Mouse (Mus musculus) hindbrain, embryonic 16.5 days (tissue): ENCODE data around the gene Prlh. TPM values are rescaled to one million over a fixed set of nuclear protein-coding genes. Genes with fewer than 3 reads are reported as not detected.

Source experiments
- ATAC-seq: fragments of 200-750 bp; cut with Nextera tagmentation; 2 replicates; pipeline ENCODE4 v1.8.0; 2017; ENCODE audit warnings: moderate TSS enrichment, moderate library complexity
- H3K27ac ChIP-seq: fragments of 300-500 bp; sonication (generic); 2 replicates; pipeline ENCODE4 v1.5.1; 2014; ENCODE audit warnings: low read depth, mild to moderate bottlenecking, control low read depth, low read length, moderate library complexity
- H3K27me3 ChIP-seq: fragments of 300-500 bp; sonication (generic); replicated peaks from 2 replicates; pipeline ENCODE4 v1.6.1; 2014; ENCODE audit warnings: low read length; ENCODE audit not compliant: control insufficient read depth, insufficient read depth
- H3K36me3 ChIP-seq: fragments of 300-500 bp; sonication (generic); 2 replicates; pipeline ENCODE4 v1.6.1; 2014; ENCODE audit warnings: mild to moderate bottlenecking, low read length, moderate library complexity, mixed read lengths; ENCODE audit not compliant: control insufficient read depth, insufficient read depth
- H3K4me1 ChIP-seq: fragments of 300-500 bp; sonication (generic); 2 replicates; pipeline ENCODE4 v1.6.1; 2014; ENCODE audit warnings: low read depth, low read length; ENCODE audit not compliant: control insufficient read depth, insufficient read depth
- H3K4me2 ChIP-seq: fragments of 300-500 bp; sonication (generic); 2 replicates; pipeline ENCODE4 v1.6.1; 2014; ENCODE audit warnings: mild to moderate bottlenecking, low read length, control low read depth, moderate library complexity
- H3K4me3 ChIP-seq: fragments of 300-500 bp; sonication (generic); 2 replicates; pipeline ENCODE4 v1.5.1; 2014; ENCODE audit warnings: mild to moderate bottlenecking, low read length, control low read depth, moderate library complexity
- H3K9ac ChIP-seq: fragments of 300-500 bp; sonication (generic); 2 replicates; pipeline ENCODE4 v1.6.1; 2014; ENCODE audit warnings: low read depth, mild to moderate bottlenecking, control low read depth, low read length, moderate library complexity
- H3K9me3 ChIP-seq: fragments of 300-500 bp; sonication (generic); 2 replicates; pipeline ENCODE4 v1.6.1; 2014; ENCODE audit warnings: mild to moderate bottlenecking, low read length, moderate library complexity; ENCODE audit not compliant: control insufficient read depth
- WGBS: fragments of 180-500 bp; shearing (Covaris S2); extraction: QIAGEN DNeasy Blood & Tissue Kit; methylation state at CpG from one replicate; pipeline ENCODE4 v1.1.7; 2014; 5-methylcytosine and 5-hydroxymethylcytosine counted together
- polyA plus RNA-seq: library from polyadenylated mRNA; unstranded; fragments of >200 nt; fragmentation: Nextera tagmentation; extraction: Ambion mirVana; gene quantifications from 2 replicates; pipeline ENCODE4 v1.2.1, GENCODE M21; 2015

Gene Prlh
- polyA plus RNA-seq, 1 experiment from 2014 or later, result not detected

- H3K9me3 ChIP-seq, result peaks cover 7% of the 10 kb centered on the region
- H3K36me3 ChIP-seq, result no peaks in the 10 kb centered on the region
- H3K27me3 ChIP-seq, result no peaks in the 10 kb centered on the region
- H3K4me2 ChIP-seq, result peak within 1 kb of the TSS; percentile 57
- no peak within 1 kb of the TSS for H3K9ac ChIP-seq
- H3K4me3 ChIP-seq, result peak within 1 kb of the TSS; percentile 16; the same call in 1 of the 2 replicates
- peak; percentile 63; the same call in 1 of the 2 replicates for ATAC-seq
- 9% methylated on average over 18 of the region's 18 CpGs for WGBS
- no peak within 1 kb of the TSS for H3K27ac ChIP-seq
- H3K4me1 ChIP-seq, result peaks cover 8% of the 10 kb centered on the region
Measured at GRCm38 (mm10) chr1:90914948-90915569, 37.8 kb upstream of the Prlh start, which contains the start of gene Mlph. TSS of gene Mlph (plus strand) at chr1:90915085.

DNA sequence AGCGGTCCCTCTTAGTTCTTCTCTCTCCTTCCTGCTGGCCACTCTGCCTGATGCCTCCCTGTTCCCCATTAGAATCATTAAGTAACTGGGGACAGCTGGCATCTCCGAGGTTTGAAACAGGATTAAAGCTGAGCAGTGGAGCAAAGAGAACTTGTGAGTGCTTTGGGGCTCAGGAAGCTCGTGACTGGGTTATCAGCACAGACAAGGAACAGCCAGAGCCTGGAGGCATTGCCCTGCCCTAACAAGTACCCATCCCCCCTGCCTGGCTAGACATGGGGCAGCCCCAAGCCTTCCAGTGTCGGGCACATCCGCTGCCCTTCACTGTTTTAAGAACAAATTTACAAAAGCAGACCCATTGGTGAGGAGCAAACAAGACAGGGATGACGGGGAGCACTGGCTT is 35.4 kb upstream of the Prlh start:
- WGBS, result 70% methylated on average over 6 of the region's 6 CpGs
- H3K9me3 ChIP-seq, result peaks cover 7% of the 10 kb centered on the region
- no peak for ATAC-seq
- H3K4me1 ChIP-seq, result peaks cover 8% of the 10 kb centered on the region
- no peak overlapping the region for H3K27ac ChIP-seq
- no peaks in the 10 kb centered on the region for H3K36me3 ChIP-seq
- H3K9ac ChIP-seq, result no peak overlapping the region
- H3K4me3 ChIP-seq, result no peak overlapping the region
- no peak overlapping the region for H3K4me2 ChIP-seq
- H3K27me3 ChIP-seq, result no peaks in the 10 kb centered on the region

DNA sequence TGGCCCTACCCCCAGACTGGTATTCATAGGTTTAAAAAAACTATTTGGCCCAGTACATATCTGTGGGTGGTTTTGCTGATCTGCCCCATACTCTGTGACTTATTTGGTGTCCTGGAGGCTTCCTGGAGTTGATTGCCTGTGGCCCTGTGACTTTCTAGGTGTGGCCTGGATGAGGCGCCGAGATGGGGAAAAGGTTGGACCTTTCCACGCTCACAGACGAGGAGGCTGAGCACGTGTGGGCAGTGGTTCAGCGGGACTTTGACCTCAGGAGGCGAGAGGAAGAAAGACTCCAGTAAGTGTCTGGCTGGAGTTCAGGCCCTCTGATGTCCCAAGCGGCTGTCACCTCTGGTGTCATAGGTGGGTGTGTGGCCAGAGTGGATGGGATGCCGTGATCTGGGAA is 31.2 kb upstream of the Prlh start:
- no peak overlapping the region for H3K27ac ChIP-seq
- H3K36me3 ChIP-seq, result no peaks in the 10 kb centered on the region
- no peak overlapping the region for H3K4me3 ChIP-seq
- H3K4me2 ChIP-seq, result no peak overlapping the region
- H3K27me3 ChIP-seq, result no peaks in the 10 kb centered on the region
- ATAC-seq, result no peak
- H3K9ac ChIP-seq, result no peak overlapping the region
- no peaks in the 10 kb centered on the region for H3K4me1 ChIP-seq
- WGBS, result 92% methylated on average over 9 of the region's 9 CpGs
- peaks cover 7% of the 10 kb centered on the region for H3K9me3 ChIP-seq

DNA sequence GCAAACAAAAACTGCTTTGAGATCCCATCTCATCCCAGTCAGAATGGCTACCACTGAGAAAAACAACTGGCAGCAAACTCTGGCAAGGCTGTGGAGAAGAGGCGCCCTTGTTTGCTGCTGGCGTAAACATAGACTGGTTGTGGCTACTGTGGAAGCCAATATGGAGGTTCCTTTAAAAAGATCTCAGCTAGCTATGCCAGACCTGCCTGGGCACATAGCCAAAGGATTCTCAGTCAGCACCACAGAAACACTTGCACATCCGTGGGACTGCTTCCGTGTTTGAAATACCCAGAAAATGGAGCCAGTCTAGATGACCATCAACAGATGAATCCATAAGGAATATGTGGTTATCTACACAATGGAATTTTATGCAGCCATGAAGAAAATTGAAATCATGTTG is 26.9 kb upstream of the Prlh start:
- Histone ChIP-seq H3K36me3 (no peaks in the 10 kb centered on the region), H3K4me3 (no peak overlapping the region), H3K27me3 (peaks cover 3% of the 10 kb centered on the region), H3K4me2 (no peak overlapping the region), H3K27ac (no peak overlapping the region), H3K9ac (no peak overlapping the region), H3K4me1 (peaks cover 7% of the 10 kb centered on the region), H3K9me3 (no peaks in the 10 kb centered on the region)
- WGBS, result 64% methylated on average over 4 of the region's 4 CpGs
- no peak for ATAC-seq

DNA sequence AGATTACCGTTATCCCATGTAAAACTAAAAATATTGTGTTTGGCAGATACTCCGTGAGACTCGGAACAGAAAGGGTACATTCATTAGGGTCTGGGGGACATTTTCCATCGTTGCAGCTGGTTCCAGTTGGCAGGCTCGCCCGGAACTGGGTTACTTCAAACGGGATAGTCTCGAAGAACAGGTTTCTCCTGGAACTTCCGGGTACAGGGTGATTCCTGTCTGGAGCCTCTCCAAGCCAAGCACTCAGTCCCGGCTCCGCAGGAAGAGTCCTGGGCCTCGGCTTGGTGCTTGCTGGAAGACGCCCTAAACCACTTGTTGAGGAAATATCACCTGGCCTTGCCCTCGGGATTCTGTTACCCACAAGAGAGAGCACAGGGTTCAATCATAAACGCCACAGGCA is 25.6 kb upstream of the Prlh start:
- WGBS, result 58% methylated on average over 15 of the region's 15 CpGs
- no peak for ATAC-seq
- H3K4me2 ChIP-seq, result no peak overlapping the region
- H3K27me3 ChIP-seq, result peaks cover 3% of the 10 kb centered on the region
- H3K9ac ChIP-seq, result no peak overlapping the region
- peaks cover 7% of the 10 kb centered on the region for H3K4me1 ChIP-seq
- no peaks in the 10 kb centered on the region for H3K9me3 ChIP-seq
- H3K36me3 ChIP-seq, result no peaks in the 10 kb centered on the region
- no peak overlapping the region for H3K4me3 ChIP-seq
- no peak overlapping the region for H3K27ac ChIP-seq

- H3K36me3 ChIP-seq, result no peaks in the 10 kb centered on the region
- ATAC-seq, result peak; percentile 60
- peak overlapping the region; percentile 55 for H3K9ac ChIP-seq
- H3K4me3 ChIP-seq, result peak overlapping the region; percentile 30
- H3K4me2 ChIP-seq, result peak overlapping the region; percentile 61
- WGBS, result under 1% methylated on average over 23 of the region's 23 CpGs
- H3K27ac ChIP-seq, result no peak overlapping the region
- H3K27me3 ChIP-seq, result peaks cover 3% of the 10 kb centered on the region
- no peaks in the 10 kb centered on the region for H3K9me3 ChIP-seq
- peaks cover 7% of the 10 kb centered on the region for H3K4me1 ChIP-seq
Measured at GRCm38 (mm10) chr1:90927929-90928574, 24.9 kb upstream of the Prlh start.

DNA sequence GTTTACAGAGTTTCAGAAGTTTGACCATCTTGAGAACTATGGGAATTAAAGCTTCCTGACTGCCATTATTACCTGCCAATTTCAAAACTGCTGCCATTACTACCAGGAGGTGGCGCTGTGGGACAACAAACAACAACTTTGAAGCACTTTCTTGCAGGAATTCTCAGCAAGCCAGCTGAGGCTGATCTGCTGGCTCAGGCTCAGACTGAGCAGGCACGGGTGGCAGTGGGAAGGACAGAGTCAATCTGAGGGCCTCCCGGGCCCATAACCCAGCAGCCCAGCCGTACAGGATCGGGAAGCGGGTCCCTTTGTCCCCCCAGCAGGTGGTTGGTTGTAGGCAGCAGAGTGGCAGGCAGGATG is 24.4 kb upstream of the Prlh start:
- peak overlapping the region; percentile 45; the same call in 1 of the 2 replicates for H3K9ac ChIP-seq
- H3K4me3 ChIP-seq, result peak overlapping the region; percentile 30
- no peaks in the 10 kb centered on the region for H3K36me3 ChIP-seq
- H3K4me2 ChIP-seq, result peak overlapping the region; percentile 61
- H3K9me3 ChIP-seq, result no peaks in the 10 kb centered on the region
- no peak overlapping the region for H3K27ac ChIP-seq
- peaks cover 3% of the 10 kb centered on the region for H3K27me3 ChIP-seq
- peaks cover 7% of the 10 kb centered on the region for H3K4me1 ChIP-seq
- 5% methylated on average over 6 of the region's 6 CpGs for WGBS
- ATAC-seq, result peak; percentile 82

GRCm38 (mm10) chr1:90933001-90933400 is 19.9 kb upstream of the Prlh start:
- peak; percentile 50; the same call in 1 of the 2 replicates for ATAC-seq
- Histone ChIP-seq H3K9ac (no peak overlapping the region), H3K36me3 (no peaks in the 10 kb centered on the region)

GRCm38 (mm10) chr1:90936990-90937389 is 15.9 kb upstream of the Prlh start:
- no peak for ATAC-seq
- 74% methylated on average over 9 of the region's 9 CpGs for WGBS
- H3K27ac ChIP-seq, result no peak overlapping the region
- no peak overlapping the region for H3K4me3 ChIP-seq
- no peaks in the 10 kb centered on the region for H3K36me3 ChIP-seq
- H3K9ac ChIP-seq, result no peak overlapping the region
- H3K9me3 ChIP-seq, result no peaks in the 10 kb centered on the region
- H3K4me1 ChIP-seq, result no peaks in the 10 kb centered on the region
- H3K27me3 ChIP-seq, result no peaks in the 10 kb centered on the region
- H3K4me2 ChIP-seq, result no peak overlapping the region

More at GRCm38 (mm10) chr1:90933001-90933400, 19.9 kb upstream of the Prlh start:
- Histone ChIP-seq H3K4me2 (no peak overlapping the region), H3K9me3 (no peaks in the 10 kb centered on the region), H3K27ac (no peak overlapping the region), H3K4me3 (no peak overlapping the region), H3K4me1 (peaks cover 4% of the 10 kb centered on the region), H3K27me3 (peaks cover 1% of the 10 kb centered on the region)
- WGBS, result 77% methylated on average over 5 of the region's 5 CpGs
